Mouse (Mus musculus) urinary bladder, postnatal 4 days (tissue): ENCODE data around the gene Anks6.
A peak's percentile ranks its signal among the peaks of the same experiment; 100 is the strongest.

ENCODE experiments used
- DNase-seq, 2 experiments: peaks; one replicate each; pipeline ENCODE4 v3.0.0; 2021 to 2022; ENCODE audit warnings: low spot score in 2 of 2

Anks6 gene

GRCm38 (mm10) chr4:47046974-47047373, 10.3 kb downstream of the Anks6 start:
- DNase-seq = no peak

GRCm38 (mm10) chr4:47043866-47044265, 13.4 kb downstream of the Anks6 start:
- no peak for DNase-seq

- no peak for DNase-seq
These were observed 17.6 kb downstream of the Anks6 start for GRCm38 (mm10) chr4:47039586-47039985.

- DNase-seq = peak in 1 of 2 experiments; percentile 77
These were observed 19.9 kb downstream of the Anks6 start for GRCm38 (mm10) chr4:47037321-47037657.

GRCm38 (mm10) chr4:47036486-47037320, 20.5 kb downstream of the Anks6 start:
- no peak for DNase-seq

- DNase-seq = no peak
These were observed 21.7 kb downstream of the Anks6 start for GRCm38 (mm10) chr4:47035536-47035935.

- DNase-seq = no peak
These were observed 25.1 kb downstream of the Anks6 start for GRCm38 (mm10) chr4:47032171-47032570.

- no peak for DNase-seq
These were observed 28.4 kb downstream of the Anks6 start for GRCm38 (mm10) chr4:47028791-47029190.

- DNase-seq = no peak
These were observed 33.3 kb downstream of the Anks6 start for GRCm38 (mm10) chr4:47023949-47024348.

GRCm38 (mm10) chr4:47022804-47023603, 34.2 kb downstream of the Anks6 start:
- DNase-seq = no peak

GRCm38 (mm10) chr4:47020563-47020962, 36.7 kb downstream of the Anks6 start:
- peak in 1 of 2 experiments; percentile 75 for DNase-seq

GRCm38 (mm10) chr4:47015156-47015555, 42.1 kb downstream of the Anks6 start:
- DNase-seq = no peak

- DNase-seq = no peak
These were observed 44.8 kb downstream of the Anks6 start for GRCm38 (mm10) chr4:47012476-47012875.

GRCm38 (mm10) chr4:47010400-47011231, 46.6 kb downstream of the Anks6 start:
- DNase-seq = no peak

- no peak for DNase-seq
These were observed 56.4 kb downstream of the Anks6 start for GRCm38 (mm10) chr4:47000626-47001395.

- no peak for DNase-seq
These were observed 59.3 kb downstream of the Anks6 start for GRCm38 (mm10) chr4:46997969-46998368.

GRCm38 (mm10) chr4:46992827-46993473, 64.3 kb downstream of the Anks6 start:
- DNase-seq = no peak

GRCm38 (mm10) chr4:46991959-46992316, 65.3 kb downstream of the Anks6 start:
- DNase-seq = no peak

- no peak for DNase-seq
These were observed 65.9 kb downstream of the Anks6 start, which contains the start of gene Gabbr2 for GRCm38 (mm10) chr4:46991016-46991958. Gene Gabbr2, minus strand, starts transcription at chr4:46991873.
